Mouse (Mus musculus) C2C12 (cell line): ENCODE results near the gene Gm7980. TPM values are rescaled to one million over a fixed set of nuclear protein-coding genes. Genes with fewer than 3 reads are reported as not detected.
"Not testable (repeated sequence)": the region's sequence is repeated elsewhere in the genome, so short reads cannot be mapped to it uniquely, and the experiment has no call there.

ENCODE experiments used
- H3K27me3 ChIP-seq: one replicate; pipeline ENCODE4 v1.6.1; 2011; ENCODE audit not compliant: control insufficient read depth, insufficient read depth, insufficient read length
- H3K36me3 ChIP-seq: one replicate; pipeline ENCODE4 v1.6.1; 2011; ENCODE audit not compliant: control insufficient read depth, insufficient read depth
- H3K4me3 ChIP-seq: one replicate; pipeline ENCODE4 v1.5.1; 2011; ENCODE audit warnings: mild to moderate bottlenecking, control low read depth; ENCODE audit not compliant: poor library complexity, insufficient read depth, severe bottlenecking
- H3K79me2 ChIP-seq: one replicate; pipeline ENCODE4 v1.6.1; 2011; ENCODE audit not compliant: control insufficient read depth, insufficient read depth
- H3K79me3 ChIP-seq: one replicate; pipeline ENCODE4 v1.6.1; 2011; ENCODE audit warnings: low read depth, control low read depth
- H3ac ChIP-seq: one replicate; pipeline ENCODE3; 2011; ENCODE audit warnings: low read depth; ENCODE audit not compliant: control insufficient read depth, insufficient read length
- long read RNA-seq, 2 experiments: library from polyadenylated mRNA; unstranded; transcript quantifications; one replicate each; pipeline ENCODE4 v2.0.0; 2019 to 2020
- polyA plus RNA-seq: library from polyadenylated mRNA; unstranded; fragments of >200 nt; fragmentation: generic; extraction: Trizol; gene quantifications from one replicate; pipeline ENCODE4 v1.2.1, GENCODE M21; 2012; ENCODE audit warnings: missing spikeins

Gm7980 gene
- not detected for polyA plus RNA-seq
- long read RNA-seq, experiment 1: 0 reads
- long read RNA-seq, experiment 2: 0 reads

GRCm38 (mm10) chr14:41907190-41907589, at the start of gene Gm7980:
Gene Gm7980 (minus strand): TSS chr14:41907290.
- not testable (repeated sequence) for H3K4me3 ChIP-seq, H3K27me3 ChIP-seq, H3K36me3 ChIP-seq, H3ac ChIP-seq, H3K79me2 ChIP-seq, H3K79me3 ChIP-seq

- not testable (repeated sequence) for H3K36me3 ChIP-seq, H3K27me3 ChIP-seq, H3K4me3 ChIP-seq, H3K79me3 ChIP-seq, H3ac ChIP-seq, H3K79me2 ChIP-seq
Measured at GRCm38 (mm10) chr14:41943695-41944094, 36.6 kb upstream of the Gm7980 start, which contains the start of gene 1700024B05Rik. Gene 1700024B05Rik (plus strand): TSS chr14:41943995.

GRCm38 (mm10) chr14:41924649-41925048, 17.6 kb upstream of the Gm7980 start, which contains the start of gene 1700049E17Rik1:
Gene 1700049E17Rik1 (plus strand): TSS chr14:41924949.
- not testable (repeated sequence) for H3K79me2 ChIP-seq, H3K36me3 ChIP-seq, H3K4me3 ChIP-seq, H3K79me3 ChIP-seq, H3K27me3 ChIP-seq, H3ac ChIP-seq

Other genes starting within 250 kb of the Gm7980 start
- not detected for gene Gm8068, start 205.4 kb downstream of the Gm7980 start, polyA plus RNA-seq
- not detected for gene Gm7929, start 156.7 kb downstream of the Gm7980 start, polyA plus RNA-seq
- not detected for gene Gm47189, start 134.8 kb downstream of the Gm7980 start, polyA plus RNA-seq
- gene 1700049E17Rik1, start 17.7 kb upstream of the Gm7980 start, polyA plus RNA-seq: not detected
- gene 1700024B05Rik, start 36.7 kb upstream of the Gm7980 start, polyA plus RNA-seq: not detected
- not detected for gene Gm6401, start 60.6 kb upstream of the Gm7980 start, polyA plus RNA-seq
- 0.04 TPM for gene Gm3543, start 76.0 kb upstream of the Gm7980 start, polyA plus RNA-seq
- not detected for gene Gm7951, start 210.1 kb upstream of the Gm7980 start, polyA plus RNA-seq